Mouse (Mus musculus) heart, embryonic 14.5 days (tissue): ENCODE measurements around the gene Gm5134. TPM values are rescaled to one million over a fixed set of nuclear protein-coding genes. Genes with fewer than 3 reads are reported as not detected.

ENCODE experiments used
- ATAC-seq: fragments of 200-750 bp; cut with Nextera tagmentation; 2 replicates; pipeline ENCODE4 v1.8.0; 2017; ENCODE audit warnings: low read depth, moderate TSS enrichment; ENCODE audit not compliant: insufficient number of reproducible peaks, insufficient read depth, low FRiP score
- H3K27ac ChIP-seq, 2 experiments: fragments of 200-500 bp in 1 of 2; fragments of 300-500 bp in 1 of 2; sonication (generic) in 1 of 2; replicated peaks in 1 of 2; 2 replicates each; pipeline ENCODE4 v1.5.1; 2012 to 2014; ENCODE audit warnings: low read depth in 2 of 2, low read length in 2 of 2, control low read depth in 1 of 2, mild to moderate bottlenecking in 1 of 2, mixed read lengths in 1 of 2; ENCODE audit not compliant: control insufficient read depth in 1 of 2, insufficient read depth in 1 of 2
- H3K27me3 ChIP-seq: fragments of 300-500 bp; sonication (generic); 2 replicates; pipeline ENCODE4 v1.6.1; 2014; ENCODE audit warnings: mild to moderate bottlenecking, low read length, control low read depth; ENCODE audit not compliant: control insufficient read depth, insufficient read depth
- H3K36me3 ChIP-seq: fragments of 300-500 bp; sonication (generic); 2 replicates; pipeline ENCODE4 v1.6.1; 2014; ENCODE audit warnings: mild to moderate bottlenecking, control low read depth, low read length, mixed read lengths; ENCODE audit not compliant: control insufficient read depth, insufficient read depth
- H3K4me1 ChIP-seq, 2 experiments: fragments of 200-500 bp in 1 of 2; fragments of 300-500 bp in 1 of 2; sonication (generic) in 1 of 2; 2 replicates each; pipeline ENCODE4 v1.6.1; 2012 to 2014; ENCODE audit warnings: low read length in 2 of 2, control low read depth in 1 of 2, mixed read lengths in 1 of 2; ENCODE audit not compliant: control insufficient read depth in 2 of 2, insufficient read depth in 2 of 2
- H3K4me2 ChIP-seq: fragments of 300-500 bp; sonication (generic); 2 replicates; pipeline ENCODE4 v1.6.1; 2014; ENCODE audit warnings: mild to moderate bottlenecking, low read length
- H3K4me3 ChIP-seq, 2 experiments: fragments of 200-500 bp in 1 of 2; fragments of 300-500 bp in 1 of 2; sonication (generic) in 1 of 2; 2 replicates each; pipeline ENCODE4 v1.5.1; 2012 to 2014; ENCODE audit warnings: low read length in 2 of 2, mild to moderate bottlenecking in 2 of 2, control low read depth in 1 of 2, low read depth in 1 of 2, moderate library complexity in 1 of 2; ENCODE audit not compliant: control insufficient read depth in 1 of 2, insufficient read depth in 1 of 2
- H3K9ac ChIP-seq: fragments of 300-500 bp; sonication (generic); 2 replicates; pipeline ENCODE4 v1.6.1; 2014; ENCODE audit warnings: mild to moderate bottlenecking, low read length
- H3K9me3 ChIP-seq: fragments of 300-500 bp; sonication (generic); 2 replicates; pipeline ENCODE4 v1.6.1; 2016; ENCODE audit warnings: low read length, control low read depth; ENCODE audit not compliant: control insufficient read depth
- WGBS: fragments of 180-500 bp; shearing (Covaris S2); extraction: QIAGEN DNeasy Blood & Tissue Kit; methylation state at CpG from one replicate; pipeline ENCODE4 v1.1.7; 2014; 5-methylcytosine and 5-hydroxymethylcytosine counted together
- polyA plus RNA-seq: library from polyadenylated mRNA; unstranded; fragments of >200 nt; fragmentation: Nextera tagmentation; extraction: Ambion mirVana; gene quantifications from 2 replicates; pipeline ENCODE4 v1.2.1, GENCODE M21; 2014

Gene Gm5134
- polyA plus RNA-seq, 1 experiment from 2014 or later, result not detected

- Histone ChIP-seq H3K27ac (peak within 1 kb of the TSS; percentile 84 to 91), H3K9me3 (no peaks in the 10 kb centered on the region), H3K4me2 (peak within 1 kb of the TSS; percentile 85), H3K27me3 (no peaks in the 10 kb centered on the region), H3K4me3 (peak within 1 kb of the TSS; percentile 71 to 86), H3K36me3 (peaks cover 56% of the 10 kb centered on the region), H3K4me1 (peaks cover 2 to 33% of the 10 kb centered on the region in 2 experiments), H3K9ac (peak within 1 kb of the TSS; percentile 92)
- peak; percentile 87 for ATAC-seq
- under 1% methylated on average over 72 of the region's 76 CpGs for WGBS
Observed at GRCm38 (mm10) chr10:75921026-75921725, 33.1 kb upstream of the Gm5134 start, which contains the start of gene Smarcb1. Smarcb1 (minus strand) TSS chr10:75921617.

- Histone ChIP-seq H3K36me3 (peaks cover 51% of the 10 kb centered on the region), H3K4me3 (peak overlapping the region; percentile 71 to 86), H3K27ac (peak overlapping the region; percentile 80 to 91), H3K9ac (peak overlapping the region; percentile 92), H3K27me3 (no peaks in the 10 kb centered on the region), H3K9me3 (no peaks in the 10 kb centered on the region), H3K4me2 (peak overlapping the region; percentile 85), H3K4me1 (peaks cover 2 to 33% of the 10 kb centered on the region in 2 experiments)
- ATAC-seq, result no peak
- WGBS, result 5% methylated on average over 22 of the region's 22 CpGs
Observed at GRCm38 (mm10) chr10:75921726-75922560, 32.4 kb upstream of the Gm5134 start.

- Histone ChIP-seq H3K4me1 (peaks cover 2 to 22% of the 10 kb centered on the region in 2 experiments), H3K4me3 (no peak overlapping the region), H3K27ac (no peak overlapping the region), H3K27me3 (no peaks in the 10 kb centered on the region), H3K36me3 (peaks cover 45% of the 10 kb centered on the region), H3K9ac (no peak overlapping the region), H3K9me3 (no peaks in the 10 kb centered on the region), H3K4me2 (no peak overlapping the region)
- ATAC-seq, result no peak
- WGBS, result 49% methylated on average over 2 of the region's 2 CpGs
Observed at GRCm38 (mm10) chr10:75924324-75924723, 30.0 kb upstream of the Gm5134 start.

- H3K27ac ChIP-seq, result no peak overlapping the region
- 60% methylated on average over 13 of the region's 13 CpGs for WGBS
- no peak overlapping the region for H3K4me2 ChIP-seq
- H3K4me3 ChIP-seq, result no peak overlapping the region
- H3K36me3 ChIP-seq, result peaks cover 40% of the 10 kb centered on the region
- H3K4me1 ChIP-seq, result peaks cover 11 to 28% of the 10 kb centered on the region in 2 experiments
- H3K9me3 ChIP-seq, result no peaks in the 10 kb centered on the region
- ATAC-seq, result no peak
- H3K27me3 ChIP-seq, result peaks cover 7% of the 10 kb centered on the region
- H3K9ac ChIP-seq, result no peak overlapping the region
Observed at GRCm38 (mm10) chr10:75926396-75926795, 27.9 kb upstream of the Gm5134 start.

- no peaks in the 10 kb centered on the region for H3K9me3 ChIP-seq
- H3K4me3 ChIP-seq, result no peak overlapping the region
- ATAC-seq, result no peak
- no peak overlapping the region; the same call in 1 of the 2 replicates for H3K9ac ChIP-seq
- peaks cover 11% of the 10 kb centered on the region for H3K27me3 ChIP-seq
- no peak overlapping the region for H3K27ac ChIP-seq
- peak overlapping the region; percentile 36 for H3K4me2 ChIP-seq
- peaks cover 28 to 29% of the 10 kb centered on the region in 2 experiments for H3K4me1 ChIP-seq
- WGBS, result 13% methylated on average over 6 of the region's 6 CpGs
- H3K36me3 ChIP-seq, result peaks cover 16% of the 10 kb centered on the region
Observed at GRCm38 (mm10) chr10:75930304-75930703, 24.0 kb upstream of the Gm5134 start.

- Histone ChIP-seq H3K36me3 (peaks cover 6% of the 10 kb centered on the region; the same call in 1 of the 2 replicates), H3K27me3 (peaks cover 11% of the 10 kb centered on the region), H3K4me1 (peaks cover 31% of the 10 kb centered on the region in 2 experiments), H3K9me3 (no peaks in the 10 kb centered on the region), H3K4me2 (peak overlapping the region; percentile 81), H3K9ac (peak overlapping the region; percentile 77; the same call in 1 of the 2 replicates), H3K27ac (no peak overlapping the region), H3K4me3 (peak overlapping the region in 1 of 2 experiments; percentile 56; a peak in 3 of 4 replicates)
- WGBS, result 29% methylated on average over 7 of the region's 7 CpGs
- ATAC-seq, result no peak
Observed at GRCm38 (mm10) chr10:75931311-75931710, 23.0 kb upstream of the Gm5134 start.

- Histone ChIP-seq H3K4me2 (peak overlapping the region; percentile 81), H3K4me3 (peak overlapping the region; percentile 56 to 81), H3K4me1 (peaks cover 31% of the 10 kb centered on the region in 2 experiments), H3K9ac (peak overlapping the region; percentile 77), H3K36me3 (peaks cover 3% of the 10 kb centered on the region; the same call in 1 of the 2 replicates), H3K27me3 (peaks cover 11% of the 10 kb centered on the region), H3K27ac (peak overlapping the region; percentile 43 to 51; a peak in 3 of 4 replicates), H3K9me3 (no peaks in the 10 kb centered on the region)
- 1% methylated on average over 29 of the region's 44 CpGs for WGBS
- peak; percentile 52 for ATAC-seq
Observed at GRCm38 (mm10) chr10:75932081-75932678, 22.1 kb upstream of the Gm5134 start.
